Mouse (Mus musculus): Measurements from ENCODE around the gene Btbd35f4.
"Not testable (repeated sequence)": the region's sequence is repeated elsewhere in the genome, so short reads cannot be mapped to it uniquely, and the experiment has no call there.

The Btbd35f4 gene

DNA sequence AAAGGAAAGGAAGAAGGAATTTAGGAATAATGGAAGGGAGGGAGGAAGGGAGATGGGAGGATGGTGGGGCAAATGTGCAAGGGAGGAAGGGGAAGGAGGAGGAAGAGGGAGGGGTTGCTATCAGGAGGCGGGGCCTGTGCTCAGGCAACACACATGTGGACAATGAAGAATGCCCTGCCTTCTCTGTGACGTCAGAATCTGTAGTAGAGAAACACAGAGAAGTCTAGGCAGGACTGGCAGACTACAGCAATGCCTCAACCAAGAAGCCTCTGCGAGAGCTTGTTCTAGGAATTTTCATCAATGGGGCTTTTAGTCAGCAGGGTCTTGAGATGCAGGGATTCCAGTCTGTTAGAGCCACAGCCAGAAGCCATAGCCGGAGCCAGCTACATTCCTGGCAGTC lies at the start of gene Btbd35f4:
Btbd35f4 (plus strand) TSS at position 301 of the 400 bp plus-strand sequence.
- not testable (repeated sequence) for DNase-seq

DNA sequence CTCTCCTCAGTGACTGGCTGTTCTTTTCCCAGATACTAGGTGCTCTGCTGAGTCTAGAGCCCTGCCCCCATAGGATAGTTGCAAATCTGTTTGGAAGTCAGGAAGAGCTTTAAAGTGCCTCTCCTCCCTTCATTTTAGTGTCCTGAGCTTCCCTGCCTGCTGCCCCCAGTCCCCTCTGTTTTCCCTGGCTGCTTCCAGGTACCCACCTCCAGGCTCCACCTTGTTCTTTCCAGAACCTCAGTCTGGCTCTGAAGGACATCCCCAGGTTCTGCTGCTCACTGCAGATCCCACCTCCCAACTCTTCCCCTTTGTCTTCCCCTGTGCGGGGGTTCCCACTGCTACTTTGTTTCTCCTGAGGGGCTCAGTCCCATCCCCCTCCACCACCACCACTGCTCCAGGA lies 39.7 kb downstream of the Btbd35f4 start:
- DNase-seq, result not testable (repeated sequence)
